Mouse (Mus musculus) left cerebral cortex, postnatal 25 days (tissue): Measurements from ENCODE around the gene Fgfr2. TPM values are rescaled to one million over a fixed set of nuclear protein-coding genes. Genes with fewer than 3 reads are reported as not detected.

Source experiments
- DNase-seq, 2 experiments: peaks; one replicate each; pipeline ENCODE4 v3.0.0; 2022; ENCODE audit warnings: low spot score in 2 of 2, mixed read lengths in 1 of 2
- intact Hi-C: fragments of 180-260 bp; cut with DNase I; formaldehyde crosslinking; loops from one replicate; pipeline ENCODE4 v1.15.1; 2025
- total RNA-seq, 2 experiments: library from RNA; stranded (reverse); gene quantifications; 2 replicates each; pipeline ENCODE4 v1.2.3; 2021

Gene Fgfr2
- total RNA-seq, 2 experiments from 2014 or later = 37.1 to 42.0 TPM

DNA sequence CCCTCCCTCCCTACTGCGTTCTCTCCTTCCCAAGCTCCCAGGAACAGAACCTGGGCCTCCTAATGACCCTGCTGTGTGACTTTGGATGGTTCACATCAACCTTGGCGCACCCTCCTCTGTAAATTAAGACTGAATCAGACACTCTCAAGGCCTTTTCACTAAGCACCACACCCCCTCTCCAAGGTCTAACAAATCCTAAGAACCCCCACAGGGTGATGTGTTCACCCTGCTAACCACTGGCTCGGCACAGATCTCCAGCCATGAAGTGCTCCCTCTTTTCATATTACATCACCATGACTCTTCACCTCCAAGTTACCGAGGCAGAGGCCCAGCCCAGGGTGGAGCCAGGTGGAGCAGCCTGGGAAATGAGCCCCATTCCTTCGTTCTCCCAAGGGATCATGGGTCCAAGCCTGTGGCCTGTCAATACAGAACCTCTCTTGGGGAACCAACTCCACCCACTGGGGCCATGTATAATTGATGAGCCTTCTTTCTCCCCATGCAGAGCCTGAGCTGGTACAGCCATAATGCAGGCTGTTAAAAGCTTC lies 777.6 kb downstream of the Fgfr2 start:
- DNase-seq = no peak
- intact Hi-C loops = no loop called here

GRCm38 (mm10) chr7:132344606-132345005 lies 778.5 kb downstream of the Fgfr2 start:
- intact Hi-C loops = no loop called here
- no peak for DNase-seq

DNA sequence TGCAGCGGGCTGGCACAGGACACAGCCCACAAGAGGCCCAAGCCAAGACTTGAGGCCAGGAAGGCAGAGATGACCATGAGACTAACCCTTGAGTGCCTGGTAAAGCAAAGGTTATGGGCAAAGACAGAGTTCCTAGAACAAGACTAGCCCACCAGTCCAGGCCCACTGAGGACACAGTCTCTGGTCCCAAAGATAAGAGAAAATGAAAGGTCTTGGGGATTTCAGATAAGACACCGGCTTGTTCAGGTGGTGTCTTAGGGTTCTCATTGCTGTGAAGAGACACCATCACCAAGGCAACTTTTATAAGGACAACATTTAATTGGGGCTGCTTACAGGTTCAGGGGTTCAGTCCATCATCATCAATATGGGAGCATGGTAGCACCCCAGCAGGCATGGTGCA lies 779.2 kb downstream of the Fgfr2 start:
- DNase-seq = no peak
- intact Hi-C loops = no loop called here

GRCm38 (mm10) chr7:132343146-132343545 lies 780.0 kb downstream of the Fgfr2 start:
- no peak for DNase-seq
- intact Hi-C loops = no loop called here

GRCm38 (mm10) chr7:132339041-132339839 lies 783.9 kb downstream of the Fgfr2 start:
- intact Hi-C loops = loop anchor here (5.0 kb wide), 1 partner anchor 133 kb away; no protein-coding TSS in a partner anchor
- DNase-seq = no peak

- DNase-seq = no peak
- intact Hi-C loops = loop anchor here (5.0 kb wide), 1 partner anchor 134 kb away; no protein-coding TSS in a partner anchor
Observed at GRCm38 (mm10) chr7:132338350-132338749, 784.8 kb downstream of the Fgfr2 start.

- intact Hi-C loops = loop anchor here (5.0 kb wide), 1 partner anchor 135 kb away; no protein-coding TSS in a partner anchor
- peak in 1 of 2 experiments; percentile 12 for DNase-seq
Observed at GRCm38 (mm10) chr7:132337268-132337917, 785.8 kb downstream of the Fgfr2 start.

- intact Hi-C loops = loop anchor here (5.0 kb wide), 1 partner anchor 136 kb away; no protein-coding TSS in a partner anchor
- peak; percentile 39 to 78 for DNase-seq
Observed at GRCm38 (mm10) chr7:132336781-132337180, 786.4 kb downstream of the Fgfr2 start.

DNA sequence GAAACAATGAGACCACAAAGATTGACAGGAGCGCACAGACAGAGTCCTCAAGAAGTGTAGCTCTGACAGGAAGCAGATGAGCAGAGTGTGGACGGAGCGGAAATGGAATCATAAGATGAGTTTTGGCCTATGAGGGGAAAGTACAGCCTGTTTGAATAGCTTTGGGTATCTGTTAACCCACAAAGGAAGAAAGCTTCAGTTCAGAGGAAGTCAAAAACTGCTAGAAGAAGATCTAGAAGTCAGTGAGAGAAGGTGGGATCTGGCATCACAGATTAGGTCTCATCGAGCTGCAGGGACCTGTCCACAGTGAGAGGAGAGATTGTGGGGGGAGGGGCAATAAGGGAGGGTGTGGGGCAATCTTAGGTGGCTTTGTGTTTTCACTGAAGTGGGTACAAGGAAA lies 787.8 kb downstream of the Fgfr2 start:
- intact Hi-C loops = loop anchor here (5.0 kb wide), 1 partner anchor 137 kb away; no protein-coding TSS in a partner anchor
- no peak for DNase-seq

DNA sequence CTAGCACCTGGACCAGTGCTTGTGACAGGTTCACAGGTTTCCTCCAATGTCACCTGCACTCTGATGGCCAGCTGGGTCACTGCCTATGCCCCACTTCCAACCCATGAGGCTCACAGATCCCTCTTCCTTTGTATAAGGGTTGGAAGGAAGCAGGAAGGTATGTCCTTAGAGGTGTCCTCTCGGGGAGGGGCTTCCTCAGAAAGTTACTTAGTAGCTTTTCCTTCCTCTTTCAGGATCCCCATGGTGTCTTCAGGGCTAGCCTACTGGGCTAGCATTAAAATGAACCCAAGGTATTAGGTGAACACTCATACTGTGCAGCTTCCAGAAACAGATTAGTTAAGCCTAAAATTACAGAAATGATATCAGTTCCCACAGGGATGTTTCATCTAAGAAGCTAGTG lies 790.1 kb downstream of the Fgfr2 start:
- no peak for DNase-seq
- intact Hi-C loops = no loop called here

DNA sequence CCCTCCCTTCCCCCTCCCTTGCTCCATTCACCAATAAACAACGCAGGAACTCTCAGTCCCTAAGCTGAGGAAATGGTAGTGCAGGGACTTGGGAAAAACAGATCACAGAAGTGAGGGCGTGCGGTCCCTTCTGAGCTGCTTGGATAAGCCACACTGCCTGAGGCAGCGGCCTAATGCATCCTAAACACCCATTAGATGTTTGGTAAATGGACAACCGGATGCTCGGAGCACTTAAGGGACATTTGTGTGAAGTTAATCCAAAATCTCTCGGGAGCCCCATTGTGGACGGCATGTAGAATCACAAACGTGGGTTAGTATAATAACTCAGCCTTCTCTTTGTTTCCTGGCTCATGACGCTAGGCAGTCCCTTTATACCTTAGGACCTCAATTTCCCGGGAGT lies 791.0 kb downstream of the Fgfr2 start:
- no peak for DNase-seq
- intact Hi-C loops = no loop called here

GRCm38 (mm10) chr7:132330179-132330578 lies 793.0 kb downstream of the Fgfr2 start:
- DNase-seq = no peak
- intact Hi-C loops = no loop called here

GRCm38 (mm10) chr7:132328648-132329047 lies 794.5 kb downstream of the Fgfr2 start:
- DNase-seq = no peak
- intact Hi-C loops = no loop called here

DNA sequence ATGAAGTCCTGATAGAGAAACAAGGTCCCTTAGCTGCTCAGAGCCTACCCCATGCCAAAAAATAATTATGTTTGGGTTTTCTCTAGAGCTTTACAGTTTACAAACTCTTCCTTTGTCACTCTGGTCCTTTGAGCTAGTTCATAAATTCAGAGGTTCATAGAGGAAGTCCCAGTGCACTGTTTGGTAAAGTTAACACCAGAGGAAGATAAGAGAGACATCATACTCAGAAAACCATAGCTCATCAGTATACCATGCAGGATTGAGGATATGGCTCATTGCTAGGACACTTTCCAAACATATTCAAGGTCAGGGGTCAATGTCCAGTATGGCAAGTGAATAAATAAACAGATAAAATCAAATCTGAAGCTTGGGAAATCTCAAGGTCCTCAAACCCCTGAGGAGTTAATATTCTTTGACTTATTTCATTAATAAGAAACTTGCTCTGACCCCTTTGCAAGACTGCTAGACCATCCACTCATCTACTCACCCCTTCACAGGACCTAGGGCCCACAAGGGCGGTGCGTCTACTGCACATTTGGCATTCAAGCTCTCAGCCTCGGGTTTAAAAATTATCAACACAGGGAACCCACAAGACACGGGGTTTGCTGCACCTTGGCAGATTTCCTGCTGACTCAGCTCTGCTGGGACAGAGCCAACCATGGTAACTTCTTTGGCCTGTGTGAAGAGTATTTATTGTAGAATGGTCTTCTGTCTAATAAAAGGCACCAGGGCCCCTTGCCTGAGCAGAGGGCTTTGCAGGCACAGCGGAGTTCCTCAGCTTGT lies 797.4 kb downstream of the Fgfr2 start:
- intact Hi-C loops = no loop called here
- DNase-seq = no peak

DNA sequence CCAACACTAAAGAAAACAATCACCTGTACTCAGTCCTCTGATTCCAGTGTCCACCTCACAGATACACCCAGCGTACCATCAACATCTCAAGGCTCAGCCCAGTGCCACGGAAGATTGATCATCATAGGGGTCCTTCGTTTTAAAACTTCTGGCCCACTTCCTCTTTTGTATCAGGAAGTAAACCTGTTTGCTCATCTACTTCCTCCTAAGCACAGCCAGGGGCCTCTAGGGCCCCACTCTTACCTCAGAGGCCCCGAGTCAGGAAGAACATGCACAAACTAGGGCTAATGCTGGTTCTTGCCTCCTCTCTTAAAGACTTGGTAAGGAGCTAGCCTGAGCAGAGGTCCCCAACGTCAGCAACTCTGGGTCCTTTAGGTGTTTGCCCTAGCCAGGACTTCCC lies 799.7 kb downstream of the Fgfr2 start:
- DNase-seq = no peak
- intact Hi-C loops = no loop called here

DNA sequence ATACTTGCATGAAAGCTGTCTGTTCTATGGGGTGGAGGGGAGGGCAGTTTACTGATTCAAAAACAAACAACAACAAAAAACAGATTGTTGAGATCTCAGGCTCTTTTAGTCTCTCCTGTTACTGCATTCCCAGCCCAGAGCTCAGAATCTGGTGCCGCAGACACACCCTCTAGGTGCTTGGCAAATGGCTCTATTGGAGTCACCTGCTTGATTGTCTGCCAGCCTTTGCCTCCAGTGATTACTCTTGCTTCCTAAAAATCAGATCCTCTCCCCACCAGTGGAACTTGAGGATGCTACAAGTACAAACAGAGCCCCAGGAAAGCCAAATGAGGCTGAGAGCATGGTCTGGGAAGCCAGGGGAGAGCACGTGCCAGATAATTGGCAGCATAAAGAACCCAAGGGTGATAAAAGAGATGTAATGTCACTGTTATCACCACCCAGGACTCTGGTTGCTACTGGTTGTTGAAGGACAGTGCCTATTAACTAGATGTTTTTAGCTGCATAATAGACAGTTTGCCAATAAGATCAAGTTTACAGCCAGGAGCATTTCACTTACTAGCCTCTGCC lies 801.7 kb downstream of the Fgfr2 start:
- no peak for DNase-seq
- intact Hi-C loops = no loop called here

GRCm38 (mm10) chr7:132317036-132317541 lies 806.1 kb downstream of the Fgfr2 start, which contains the start of gene Chst15:
TSS of gene Chst15 (minus strand) at chr7:132317228.
- peak; percentile 54 to 66 for DNase-seq
- intact Hi-C loops = loop anchor here (2.0 to 10.0 kb wide), 4 partner anchors 90 to 422 kb away; no protein-coding TSS in a partner anchor

DNA sequence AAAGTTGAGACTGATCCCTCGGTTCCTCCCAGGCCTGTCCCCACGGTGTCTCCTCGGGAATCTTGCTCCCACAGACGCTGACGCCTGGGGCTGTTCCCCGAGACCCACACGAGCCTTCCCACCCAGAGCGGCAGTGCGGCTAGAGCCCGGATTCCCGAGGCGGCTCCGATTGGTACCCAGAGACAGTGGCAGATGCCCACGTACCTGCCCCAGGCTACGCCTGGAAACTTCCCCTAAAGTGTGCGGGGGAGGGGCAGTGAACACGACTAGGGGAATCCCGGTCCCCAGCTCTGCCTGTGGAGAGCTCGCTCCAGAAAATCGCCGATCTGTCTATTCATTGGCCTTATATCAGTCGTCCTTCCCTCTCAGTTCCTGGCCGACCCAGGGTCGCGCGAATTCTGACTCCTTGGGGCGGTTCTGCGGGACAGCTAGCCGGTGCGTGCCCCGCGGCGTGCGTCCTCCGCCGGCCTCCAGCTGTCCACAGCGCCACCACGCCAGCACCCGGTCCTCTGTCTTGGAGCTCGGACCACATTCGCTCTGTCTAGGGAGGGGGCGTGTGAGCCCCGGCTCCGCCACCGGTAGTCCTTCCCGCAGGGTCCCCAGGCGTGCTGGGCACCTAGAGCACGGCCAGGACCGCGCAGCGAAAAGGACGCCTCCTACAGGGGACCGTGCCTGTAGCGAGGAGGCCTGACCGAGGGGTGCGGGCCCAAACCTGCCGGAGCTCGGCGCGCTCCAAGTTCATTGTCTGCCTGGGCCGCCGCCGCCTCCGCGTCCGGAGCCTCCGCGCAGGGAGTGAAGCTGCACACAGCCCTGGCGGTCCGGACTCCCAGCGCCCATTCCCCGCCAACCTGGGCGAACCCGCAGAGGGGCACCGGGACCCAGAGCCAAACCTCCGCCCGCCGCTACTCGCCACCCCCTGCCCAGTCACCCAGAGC lies 806.8 kb downstream of the Fgfr2 start:
- DNase-seq = peak; percentile 60 to 66

More for the DNA sequence above, 806.8 kb downstream of the Fgfr2 start:
- intact Hi-C loops = loop anchor here (2.0 to 10.0 kb wide), 4 partner anchors 89 to 422 kb away; no protein-coding TSS in a partner anchor
